Mouse (Mus musculus) G1E (cell line): Measurements from ENCODE around the gene Rnf167. TPM values are rescaled to one million over a fixed set of nuclear protein-coding genes. Genes with fewer than 3 reads are reported as not detected.

ENCODE experiments used
- ATAC-seq: 2 replicates; pipeline ENCODE4 v1.8.0; 2016; ENCODE audit warnings: mild to moderate bottlenecking; ENCODE audit not compliant: insufficient number of reproducible peaks, poor library complexity, low FRiP score, severe bottlenecking; ENCODE audit errors: extremely low read depth
- DNase-seq: peaks from one replicate; pipeline ENCODE4 v3.0.0; 2012; ENCODE audit warnings: low spot score
- H3K27me3 ChIP-seq: 2 replicates; pipeline ENCODE4 v1.6.1; 2012; ENCODE audit warnings: mild to moderate bottlenecking, low read length, inconsistent platforms; ENCODE audit not compliant: insufficient read depth
- H3K36me3 ChIP-seq: replicated peaks from 2 replicates; pipeline ENCODE3; 2012; ENCODE audit warnings: mild to moderate bottlenecking, inconsistent platforms
- H3K4me1 ChIP-seq: 2 replicates; pipeline ENCODE4 v1.6.1; 2012; ENCODE audit warnings: low read depth, low read length, inconsistent platforms, mixed read lengths; ENCODE audit not compliant: insufficient read depth
- H3K4me3 ChIP-seq: 2 replicates; pipeline ENCODE4 v1.5.1; 2012; ENCODE audit warnings: low read depth, mild to moderate bottlenecking, inconsistent platforms, low read length, moderate library complexity, mixed read lengths
- H3K9me3 ChIP-seq: replicated peaks from 2 replicates; pipeline ENCODE4 v1.6.1; 2012; ENCODE audit warnings: inconsistent platforms
- CTCF ChIP-seq: IDR thresholded peaks from 2 replicates; pipeline ENCODE4 v1.5.1; 2012; ENCODE audit warnings: low read depth, low read length, inconsistent platforms, mixed read lengths
- GATA1 ChIP-seq: IDR thresholded peaks from 2 replicates; pipeline ENCODE4 v1.6.1; 2012; ENCODE audit warnings: borderline replicate concordance, low read length, inconsistent platforms, mixed read lengths
- GATA2 ChIP-seq: IDR thresholded peaks from 2 replicates; pipeline ENCODE4 v1.6.1; 2012; ENCODE audit warnings: low read depth, low read length, inconsistent platforms, borderline replicate concordance
- POLR2AphosphoS5 ChIP-seq: IDR thresholded peaks from 2 replicates; pipeline ENCODE4 v1.6.1; 2012; ENCODE audit warnings: low read depth, low read length, inconsistent platforms; ENCODE audit not compliant: insufficient replicate concordance
- TAL1 ChIP-seq: conservative IDR thresholded peaks from 2 replicates; pipeline ENCODE4 v1.6.1; 2012; ENCODE audit warnings: low read depth, low read length, inconsistent platforms, mixed read lengths
- polyA plus RNA-seq: library from polyadenylated mRNA; stranded (reverse); fragments of >175 nt; gene quantifications from 2 replicates; pipeline ENCODE4 v1.2.3, GENCODE M21; 2012
- total RNA-seq, 2 experiments: library from RNA; stranded (forward) in 1 of 2; stranded (reverse) in 1 of 2; fragments of 200-1000 nt in 1 of 2; fragments of >200 nt in 1 of 2; fragmentation: Nextera tagmentation in 1 of 2; gene quantifications; 2 replicates each; pipeline ENCODE4 v1.2.3; 2014 to 2017

Rnf167 gene
- total RNA-seq (2014; fragmentation: Nextera tagmentation) (63.7 and 115 TPM in 2 replicates), total RNA-seq (2017) (62.3 and 64.1 TPM in 2 replicates), polyA plus RNA-seq (62.6 and 81.3 TPM in 2 replicates)

- ATAC-seq = peak; percentile 50
- Histone ChIP-seq H3K36me3 (peaks cover 84% of the 10 kb centered on the region), H3K4me1 (peaks cover 72% of the 10 kb centered on the region), H3K27me3 (no peaks in the 10 kb centered on the region), H3K9me3 (no peaks in the 10 kb centered on the region), H3K4me3 (peak within 1 kb of the TSS; percentile 80)
- peak; percentile 73 for DNase-seq
- no peak for TF ChIP-seq GATA1
- no peak for TF ChIP-seq CTCF
- TF ChIP-seq POLR2AphosphoS5 = no peak
- no peak for TF ChIP-seq GATA2
- no peak for TF ChIP-seq TAL1
Observed at GRCm38 (mm10) chr11:70646691-70647650, at the start of gene Rnf167, which contains the start of gene Slc25a11. Rnf167 (plus strand) TSS chr11:70647235. Slc25a11 (minus strand) TSS chr11:70647479.

GRCm38 (mm10) chr11:70597301-70597700, 49.7 kb upstream of the Rnf167 start:
- no peak for TF ChIP-seq CTCF
- no peak for TF ChIP-seq GATA2
- TF ChIP-seq POLR2AphosphoS5 = no peak
- TF ChIP-seq GATA1 = no peak
- TF ChIP-seq TAL1 = no peak
- Histone ChIP-seq H3K4me3 (no peak overlapping the region), H3K27me3 (no peaks in the 10 kb centered on the region), H3K9me3 (no peaks in the 10 kb centered on the region), H3K36me3 (peaks cover 85% of the 10 kb centered on the region), H3K4me1 (peaks cover 18% of the 10 kb centered on the region)
- ATAC-seq (no peak), DNase-seq (no peak)

GRCm38 (mm10) chr11:70598451-70598953, 48.5 kb upstream of the Rnf167 start:
- Histone ChIP-seq H3K36me3 (peaks cover 92% of the 10 kb centered on the region), H3K27me3 (no peaks in the 10 kb centered on the region), H3K4me3 (no peak overlapping the region), H3K4me1 (peaks cover 15% of the 10 kb centered on the region), H3K9me3 (no peaks in the 10 kb centered on the region)
- DNase-seq = no peak
- TF ChIP-seq POLR2AphosphoS5 (no peak), CTCF (no peak), GATA1 (no peak), GATA2 (no peak), TAL1 (no peak)
- ATAC-seq = no peak

GRCm38 (mm10) chr11:70605024-70605566, 41.9 kb upstream of the Rnf167 start:
- Histone ChIP-seq H3K4me3 (no peak overlapping the region), H3K27me3 (no peaks in the 10 kb centered on the region), H3K4me1 (no peaks in the 10 kb centered on the region; the same call in 1 of the 2 replicates), H3K9me3 (no peaks in the 10 kb centered on the region), H3K36me3 (peaks cover 96% of the 10 kb centered on the region)
- ATAC-seq (no peak), DNase-seq (peak; percentile 63)
- TF ChIP-seq CTCF (peak; percentile 87), GATA1 (no peak)

- no peaks in the 10 kb centered on the region; the same call in 1 of the 2 replicates for H3K4me1 ChIP-seq
- no peak overlapping the region for H3K4me3 ChIP-seq
- no peak for DNase-seq
- no peaks in the 10 kb centered on the region for H3K9me3 ChIP-seq
- peaks cover 100% of the 10 kb centered on the region for H3K36me3 ChIP-seq
- ATAC-seq = no peak
- no peaks in the 10 kb centered on the region for H3K27me3 ChIP-seq
- TF ChIP-seq GATA1 (no peak), GATA2 (no peak), POLR2AphosphoS5 (no peak), TAL1 (no peak), CTCF (no peak)
Observed at GRCm38 (mm10) chr11:70606717-70607116, 40.3 kb upstream of the Rnf167 start.

- no peak overlapping the region for H3K4me3 ChIP-seq
- DNase-seq = no peak
- TF ChIP-seq TAL1 (no peak), GATA1 (no peak), POLR2AphosphoS5 (no peak), GATA2 (no peak), CTCF (no peak)
- H3K27me3 ChIP-seq = no peaks in the 10 kb centered on the region
- ATAC-seq = no peak
- no peaks in the 10 kb centered on the region for H3K9me3 ChIP-seq
- H3K4me1 ChIP-seq = peaks cover 2% of the 10 kb centered on the region
- H3K36me3 ChIP-seq = peaks cover 99% of the 10 kb centered on the region
Observed at GRCm38 (mm10) chr11:70607611-70608010, 39.4 kb upstream of the Rnf167 start.
